Mouse (Mus musculus): ENCODE measurements at regions not wholly inside any gene's neighbourhood (a gene's known extent, or its start where the extent isn't known, plus 50 kb on each side); places are given as distances from the start of the nearest gene placed in this dataset.

GRCm38 (mm10) chr10:21689847-21690269 lies 96.9 kb downstream of the 1700020N01Rik start:
- Histone ChIP-seq H3K36me3 (ENCODE audit: insufficient read depth, low read length) (no peaks in the 10 kb centered on the region), H3K27me3 (ENCODE audit: insufficient read depth, low read length) (no peaks in the 10 kb centered on the region), H3K4me1 (replicated peaks; ENCODE audit: insufficient read depth, low read length) (peaks cover 7% of the 10 kb centered on the region; the same call in 1 of the 2 replicates), H3K4me2 (ENCODE audit: low read length) (no peak overlapping the region), H3K9me3 (replicated peaks; ENCODE audit: low read length) (no peaks in the 10 kb centered on the region), H3K9ac (ENCODE audit: low read depth, low read length) (no peak overlapping the region), H3K4me3 (replicated peaks; ENCODE audit: low read depth, low read length) (no peak overlapping the region), H3K27ac (no peak overlapping the region)
- 78% methylated on average over 9 of the region's 9 CpGs for WGBS
- DNase-seq (ENCODE audit: low spot score) (no peak), ATAC-seq (replicated peaks; ENCODE audit: low FRiP score, low read depth) (no peak)
- no peak for TF ChIP-seq CTCF (IDR thresholded peaks at IDR 0.05; ENCODE audit: low read depth)

- no peak overlapping the region for H3K9ac ChIP-seq (ENCODE audit: low read depth, low read length)
- TF ChIP-seq CTCF (IDR thresholded peaks at IDR 0.05; ENCODE audit: low read depth): no peak
- H3K4me2 ChIP-seq (ENCODE audit: low read length): no peak overlapping the region
- no peaks in the 10 kb centered on the region for H3K36me3 ChIP-seq (ENCODE audit: insufficient read depth, low read length)
- no peak for ATAC-seq (replicated peaks; ENCODE audit: low FRiP score, low read depth)
- H3K9me3 ChIP-seq (replicated peaks; ENCODE audit: low read length): no peaks in the 10 kb centered on the region
- H3K4me3 ChIP-seq (replicated peaks; ENCODE audit: low read depth, low read length): no peak overlapping the region
- WGBS: 33% methylated on average over 5 of the region's 5 CpGs
- H3K27ac ChIP-seq: no peak overlapping the region
- H3K27me3 ChIP-seq (ENCODE audit: insufficient read depth, low read length): no peaks in the 10 kb centered on the region
- H3K4me1 ChIP-seq (replicated peaks; ENCODE audit: insufficient read depth, low read length): no peaks in the 10 kb centered on the region
- DNase-seq (ENCODE audit: low spot score): peak; percentile 75
These were observed 102.2 kb downstream of the 1700020N01Rik start for GRCm38 (mm10) chr10:21695185-21695584.

DNA sequence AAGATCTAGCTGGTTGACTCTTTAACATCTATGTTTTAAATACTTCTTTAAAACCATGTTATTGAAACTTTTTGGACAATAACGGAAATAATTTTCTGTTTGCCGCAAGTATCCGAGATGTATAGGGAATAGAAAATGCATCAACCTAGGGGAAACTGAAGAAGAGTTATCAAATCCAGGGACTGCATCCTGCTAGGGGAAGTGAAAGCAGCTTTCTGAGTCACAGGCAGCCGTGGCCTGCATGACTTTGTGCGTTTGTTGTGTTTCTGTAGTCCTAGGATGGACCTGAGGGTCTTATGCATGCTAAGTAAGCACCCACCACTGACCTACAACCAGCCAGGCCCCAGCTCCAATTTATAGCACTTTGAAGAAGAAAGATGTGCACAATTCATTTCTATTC lies 103.7 kb downstream of the 1700020N01Rik start:
- 90% methylated on average over 5 of the region's 5 CpGs for WGBS
- Histone ChIP-seq H3K4me1 (replicated peaks; ENCODE audit: insufficient read depth, low read length) (no peaks in the 10 kb centered on the region), H3K9ac (ENCODE audit: low read depth, low read length) (no peak overlapping the region), H3K4me3 (replicated peaks; ENCODE audit: low read depth, low read length) (no peak overlapping the region), H3K27ac (no peak overlapping the region), H3K4me2 (ENCODE audit: low read length) (no peak overlapping the region), H3K27me3 (ENCODE audit: insufficient read depth, low read length) (no peaks in the 10 kb centered on the region), H3K36me3 (ENCODE audit: insufficient read depth, low read length) (no peaks in the 10 kb centered on the region), H3K9me3 (replicated peaks; ENCODE audit: low read length) (no peaks in the 10 kb centered on the region)
- no peak for DNase-seq (ENCODE audit: low spot score)
- no peak for TF ChIP-seq CTCF (IDR thresholded peaks at IDR 0.05; ENCODE audit: low read depth)
- no peak for ATAC-seq (replicated peaks; ENCODE audit: low FRiP score, low read depth)

DNA sequence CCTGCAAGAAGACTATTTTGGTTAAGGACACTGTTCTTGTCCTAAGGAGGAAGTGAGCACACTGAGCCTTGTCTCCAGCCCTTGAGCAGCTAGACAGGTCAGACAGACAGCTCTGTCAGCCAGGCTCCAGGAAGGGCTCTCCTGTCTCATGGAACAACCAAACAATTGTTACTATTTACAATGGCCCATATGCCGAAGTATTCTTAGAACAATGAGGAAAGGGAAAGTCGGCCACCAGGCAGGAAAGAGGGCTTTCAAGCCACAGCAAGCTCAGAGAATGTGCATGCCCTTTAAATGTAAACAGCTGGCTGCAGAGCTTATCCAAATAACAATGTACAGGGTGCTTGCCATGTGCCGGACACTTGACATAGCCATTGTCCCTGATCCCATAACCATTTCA lies 108.6 kb downstream of the 1700020N01Rik start:
- H3K4me2 ChIP-seq (ENCODE audit: low read length): no peak overlapping the region
- peak; percentile 40 for DNase-seq (ENCODE audit: low spot score)
- H3K27me3 ChIP-seq (ENCODE audit: insufficient read depth, low read length): no peaks in the 10 kb centered on the region
- H3K9me3 ChIP-seq (replicated peaks; ENCODE audit: low read length): no peaks in the 10 kb centered on the region
- no peak for ATAC-seq (replicated peaks; ENCODE audit: low FRiP score, low read depth)
- H3K36me3 ChIP-seq (ENCODE audit: insufficient read depth, low read length): no peaks in the 10 kb centered on the region
- no peak for TF ChIP-seq CTCF (IDR thresholded peaks at IDR 0.05; ENCODE audit: low read depth)
- H3K27ac ChIP-seq: no peak overlapping the region
- no peak overlapping the region for H3K9ac ChIP-seq (ENCODE audit: low read depth, low read length)
- no peak overlapping the region for H3K4me3 ChIP-seq (replicated peaks; ENCODE audit: low read depth, low read length)
- WGBS: 79% methylated on average over 3 of the region's 3 CpGs
- H3K4me1 ChIP-seq (replicated peaks; ENCODE audit: insufficient read depth, low read length): no peaks in the 10 kb centered on the region

GRCm38 (mm10) chr10:21702134-21702533 lies 109.2 kb downstream of the 1700020N01Rik start:
- Histone ChIP-seq H3K4me2 (ENCODE audit: low read length) (no peak overlapping the region), H3K4me3 (replicated peaks; ENCODE audit: low read depth, low read length) (no peak overlapping the region), H3K27me3 (ENCODE audit: insufficient read depth, low read length) (no peaks in the 10 kb centered on the region), H3K36me3 (ENCODE audit: insufficient read depth, low read length) (no peaks in the 10 kb centered on the region), H3K27ac (no peak overlapping the region), H3K9me3 (replicated peaks; ENCODE audit: low read length) (no peaks in the 10 kb centered on the region), H3K9ac (ENCODE audit: low read depth, low read length) (no peak overlapping the region), H3K4me1 (replicated peaks; ENCODE audit: insufficient read depth, low read length) (no peaks in the 10 kb centered on the region)
- no peak for TF ChIP-seq CTCF (IDR thresholded peaks at IDR 0.05; ENCODE audit: low read depth)
- DNase-seq (ENCODE audit: low spot score) (no peak), ATAC-seq (replicated peaks; ENCODE audit: low FRiP score, low read depth) (no peak)
- 75% methylated on average over 1 of the region's 1 CpGs for WGBS

DNA sequence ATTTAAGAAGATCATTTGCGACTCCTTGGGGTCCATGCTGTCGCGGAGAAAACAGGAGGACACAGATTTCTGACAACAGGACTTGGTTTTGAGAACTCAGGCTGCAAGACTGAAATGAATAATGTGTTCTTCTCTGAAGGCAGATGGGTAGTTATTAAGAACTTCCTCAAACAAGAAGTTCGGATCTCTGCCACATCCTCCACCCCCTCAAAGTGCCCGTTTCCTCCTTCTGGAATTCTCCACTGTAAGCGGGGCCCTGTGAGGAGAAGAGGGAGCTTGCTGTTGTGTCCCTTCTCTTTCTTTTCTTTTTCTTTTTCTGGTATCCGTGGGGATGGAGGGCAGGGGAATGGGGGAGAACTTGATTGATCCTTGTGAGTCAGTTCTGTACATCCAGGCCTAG lies 118.9 kb downstream of the 1700020N01Rik start:
- 71% methylated on average over 7 of the region's 7 CpGs for WGBS
- H3K9me3 ChIP-seq (replicated peaks; ENCODE audit: low read length): no peaks in the 10 kb centered on the region
- no peak for TF ChIP-seq CTCF (IDR thresholded peaks at IDR 0.05; ENCODE audit: low read depth)
- no peak overlapping the region for H3K4me2 ChIP-seq (ENCODE audit: low read length)
- no peak for DNase-seq (ENCODE audit: low spot score)
- no peak overlapping the region for H3K9ac ChIP-seq (ENCODE audit: low read depth, low read length)
- H3K27me3 ChIP-seq (ENCODE audit: insufficient read depth, low read length): no peaks in the 10 kb centered on the region
- no peak overlapping the region for H3K4me3 ChIP-seq (replicated peaks; ENCODE audit: low read depth, low read length)
- no peak for ATAC-seq (replicated peaks; ENCODE audit: low FRiP score, low read depth)
- no peak overlapping the region for H3K27ac ChIP-seq
- no peaks in the 10 kb centered on the region for H3K4me1 ChIP-seq (replicated peaks; ENCODE audit: insufficient read depth, low read length)
- no peaks in the 10 kb centered on the region for H3K36me3 ChIP-seq (ENCODE audit: insufficient read depth, low read length)

DNA sequence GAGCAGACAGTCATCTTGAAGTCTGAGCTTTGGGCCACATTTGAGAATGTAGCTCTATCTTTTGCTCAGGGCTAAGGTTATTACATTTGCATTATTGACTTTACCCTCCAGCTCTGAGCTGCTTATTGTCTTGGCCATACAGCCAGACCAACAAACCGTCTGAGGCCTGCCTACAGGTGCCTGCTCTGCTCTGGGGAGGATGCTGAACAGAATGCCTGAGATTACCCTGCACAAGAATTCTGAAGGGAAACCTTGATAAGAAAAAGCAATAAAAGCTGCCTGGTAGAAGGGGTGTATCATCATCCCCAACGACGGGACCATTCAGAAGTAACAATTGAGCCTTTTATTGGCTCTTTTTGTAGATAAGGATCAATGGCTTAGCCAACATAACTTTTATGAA lies 119.9 kb downstream of the 1700020N01Rik start:
- no peaks in the 10 kb centered on the region for H3K9me3 ChIP-seq (replicated peaks; ENCODE audit: low read length)
- no peak overlapping the region for H3K4me2 ChIP-seq (ENCODE audit: low read length)
- H3K9ac ChIP-seq (ENCODE audit: low read depth, low read length): no peak overlapping the region
- TF ChIP-seq CTCF (IDR thresholded peaks at IDR 0.05; ENCODE audit: low read depth): no peak
- H3K27ac ChIP-seq: no peak overlapping the region
- no peaks in the 10 kb centered on the region for H3K36me3 ChIP-seq (ENCODE audit: insufficient read depth, low read length)
- no peak overlapping the region for H3K4me3 ChIP-seq (replicated peaks; ENCODE audit: low read depth, low read length)
- WGBS: 66% methylated on average over 3 of the region's 3 CpGs
- H3K4me1 ChIP-seq (replicated peaks; ENCODE audit: insufficient read depth, low read length): no peaks in the 10 kb centered on the region
- no peaks in the 10 kb centered on the region for H3K27me3 ChIP-seq (ENCODE audit: insufficient read depth, low read length)
- DNase-seq (ENCODE audit: low spot score) (no peak), ATAC-seq (replicated peaks; ENCODE audit: low FRiP score, low read depth) (no peak)
